Mouse (Mus musculus): ENCODE measurements around the gene Slc25a39. TPM values are rescaled to one million over a fixed set of nuclear protein-coding genes. Genes with fewer than 3 reads are reported as not detected.

Slc25a39 gene
- polyA plus RNA-seq, 1 experiment: 207 TPM

DNA sequence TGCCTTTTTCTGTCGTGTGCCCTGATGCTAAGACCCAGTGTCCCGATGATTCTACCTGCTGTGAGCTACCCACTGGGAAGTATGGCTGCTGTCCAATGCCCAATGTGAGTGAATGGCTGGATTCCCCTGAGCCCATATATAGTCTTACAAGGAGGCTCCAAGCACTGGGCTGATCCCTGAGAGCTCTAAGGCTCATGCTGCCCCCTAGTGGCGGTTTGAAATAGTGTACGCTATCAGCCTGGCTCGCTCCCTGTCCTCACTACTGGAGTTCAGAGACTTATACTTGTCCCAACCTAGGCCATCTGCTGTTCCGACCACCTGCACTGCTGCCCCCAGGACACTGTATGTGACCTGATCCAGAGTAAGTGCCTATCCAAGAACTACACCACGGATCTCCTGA is 26.7 kb upstream of the Slc25a39 start:
- 28% methylated on average over 7 of the region's 7 CpGs for WGBS
- TF ChIP-seq POLR2A (IDR thresholded peaks at IDR 0.05; ENCODE audit: borderline replicate concordance, control insufficient read depth, low read depth, low read length) (no peak), CTCF (IDR thresholded peaks at IDR 0.05; ENCODE audit: control insufficient read depth, insufficient read depth, low read length) (peak; percentile 98)
- Histone ChIP-seq H3K27ac (ENCODE audit: control insufficient read depth, insufficient read depth, low read depth, low read length, poor library complexity) (no peak overlapping the region), H3K4me3 (replicated peaks; ENCODE audit: control insufficient read depth, low read depth, low read length) (no peak overlapping the region), H3K4me1 (ENCODE audit: control insufficient read depth, insufficient read depth, low read length) (peaks cover 10% of the 10 kb centered on the region; the same call in 1 of the 2 replicates)

- WGBS: 91% methylated on average over 7 of the region's 7 CpGs
- peak overlapping the region; percentile 3 for H3K4me3 ChIP-seq (replicated peaks; ENCODE audit: control insufficient read depth, low read depth, low read length)
- TF ChIP-seq CTCF (IDR thresholded peaks at IDR 0.05; ENCODE audit: control insufficient read depth, insufficient read depth, low read length) (no peak), POLR2A (IDR thresholded peaks at IDR 0.05; ENCODE audit: borderline replicate concordance, control insufficient read depth, low read depth, low read length) (0 out of 2 replicates have a peak, but pooled peaks have one; percentile 11)
- H3K4me1 ChIP-seq (ENCODE audit: control insufficient read depth, insufficient read depth, low read length): peaks cover 10% of the 10 kb centered on the region; the same call in 1 of the 2 replicates
- H3K27ac ChIP-seq (ENCODE audit: control insufficient read depth, insufficient read depth, low read depth, low read length, poor library complexity): no peak overlapping the region
These were observed 26.1 kb upstream of the Slc25a39 start for GRCm38 (mm10) chr11:102433866-102434265.

DNA sequence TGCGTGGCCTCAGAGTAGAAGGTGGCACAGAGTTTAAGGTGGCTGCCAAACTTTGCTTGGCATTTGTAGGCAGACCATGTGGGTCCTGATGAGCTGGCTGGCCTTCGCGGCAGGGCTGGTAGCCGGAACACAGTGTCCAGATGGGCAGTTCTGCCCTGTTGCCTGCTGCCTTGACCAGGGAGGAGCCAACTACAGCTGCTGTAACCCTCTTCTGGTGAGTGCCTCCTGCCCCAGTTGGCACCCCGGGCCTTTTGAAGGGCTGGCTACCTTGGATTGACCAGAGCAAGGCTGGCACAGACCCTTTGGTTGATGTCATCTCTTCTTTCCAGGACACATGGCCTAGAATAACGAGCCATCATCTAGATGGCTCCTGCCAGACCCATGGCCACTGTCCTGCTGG is 25.1 kb upstream of the Slc25a39 start:
- 51% methylated on average over 6 of the region's 6 CpGs for WGBS
- Histone ChIP-seq H3K27ac (ENCODE audit: control insufficient read depth, insufficient read depth, low read depth, low read length, poor library complexity) (peak overlapping the region; percentile 92), H3K4me1 (ENCODE audit: control insufficient read depth, insufficient read depth, low read length) (peaks cover 10% of the 10 kb centered on the region; the same call in 1 of the 2 replicates), H3K4me3 (replicated peaks; ENCODE audit: control insufficient read depth, low read depth, low read length) (peak overlapping the region; percentile 67)
- no peak for TF ChIP-seq CTCF (IDR thresholded peaks at IDR 0.05; ENCODE audit: control insufficient read depth, insufficient read depth, low read length)
- TF ChIP-seq POLR2A (IDR thresholded peaks at IDR 0.05; ENCODE audit: borderline replicate concordance, control insufficient read depth, low read depth, low read length): no peak

- 2% methylated on average over 16 of the region's 16 CpGs for WGBS
- peak overlapping the region; percentile 67 for H3K4me3 ChIP-seq (replicated peaks; ENCODE audit: control insufficient read depth, low read depth, low read length)
- TF ChIP-seq CTCF (IDR thresholded peaks at IDR 0.05; ENCODE audit: control insufficient read depth, insufficient read depth, low read length): no peak
- TF ChIP-seq POLR2A (IDR thresholded peaks at IDR 0.05; ENCODE audit: borderline replicate concordance, control insufficient read depth, low read depth, low read length): peak; percentile 29; the same call in 1 of the 2 replicates
- peak overlapping the region; percentile 92 for H3K27ac ChIP-seq (ENCODE audit: control insufficient read depth, insufficient read depth, low read depth, low read length, poor library complexity)
- peaks cover 10% of the 10 kb centered on the region; the same call in 1 of the 2 replicates for H3K4me1 ChIP-seq (ENCODE audit: control insufficient read depth, insufficient read depth, low read length)
These were observed 24.5 kb upstream of the Slc25a39 start for GRCm38 (mm10) chr11:102432115-102432843.

DNA sequence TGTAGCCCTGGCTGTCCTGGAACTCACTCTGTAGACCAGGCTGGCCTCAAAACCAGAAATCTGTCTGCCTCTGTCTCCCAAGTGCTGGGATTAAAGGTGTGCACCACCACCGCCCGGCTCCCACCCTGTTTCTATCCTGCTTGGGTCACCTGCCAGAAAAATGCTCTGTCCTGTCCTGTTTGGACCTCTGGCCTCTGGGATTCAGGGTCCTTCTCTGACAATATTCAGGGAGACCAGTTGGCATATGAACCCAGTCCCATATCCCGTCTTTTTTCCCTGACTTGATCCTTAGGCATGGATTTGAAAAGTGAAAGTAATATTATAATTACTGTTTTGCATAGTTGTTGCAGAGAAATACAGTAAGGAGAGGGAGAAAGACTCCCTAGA is 24.0 kb upstream of the Slc25a39 start:
- H3K4me1 ChIP-seq (ENCODE audit: control insufficient read depth, insufficient read depth, low read length): peaks cover 10% of the 10 kb centered on the region; the same call in 1 of the 2 replicates
- 36% methylated on average over 3 of the region's 3 CpGs for WGBS
- H3K4me3 ChIP-seq (replicated peaks; ENCODE audit: control insufficient read depth, low read depth, low read length): peak overlapping the region; percentile 42
- TF ChIP-seq POLR2A (IDR thresholded peaks at IDR 0.05; ENCODE audit: borderline replicate concordance, control insufficient read depth, low read depth, low read length) (no peak), CTCF (IDR thresholded peaks at IDR 0.05; ENCODE audit: control insufficient read depth, insufficient read depth, low read length) (no peak)
- peak overlapping the region; percentile 92 for H3K27ac ChIP-seq (ENCODE audit: control insufficient read depth, insufficient read depth, low read depth, low read length, poor library complexity)

GRCm38 (mm10) chr11:102431018-102431645 is 23.4 kb upstream of the Slc25a39 start:
- 0% methylated on average over 7 of the region's 7 CpGs for WGBS
- Histone ChIP-seq H3K27ac (ENCODE audit: control insufficient read depth, insufficient read depth, low read depth, low read length, poor library complexity) (peak overlapping the region; percentile 76), H3K4me3 (replicated peaks; ENCODE audit: control insufficient read depth, low read depth, low read length) (peak overlapping the region; percentile 72), H3K4me1 (ENCODE audit: control insufficient read depth, insufficient read depth, low read length) (peaks cover 10% of the 10 kb centered on the region; the same call in 1 of the 2 replicates)
- TF ChIP-seq POLR2A (IDR thresholded peaks at IDR 0.05; ENCODE audit: borderline replicate concordance, control insufficient read depth, low read depth, low read length) (no peak), CTCF (IDR thresholded peaks at IDR 0.05; ENCODE audit: control insufficient read depth, insufficient read depth, low read length) (peak; percentile 78)

DNA sequence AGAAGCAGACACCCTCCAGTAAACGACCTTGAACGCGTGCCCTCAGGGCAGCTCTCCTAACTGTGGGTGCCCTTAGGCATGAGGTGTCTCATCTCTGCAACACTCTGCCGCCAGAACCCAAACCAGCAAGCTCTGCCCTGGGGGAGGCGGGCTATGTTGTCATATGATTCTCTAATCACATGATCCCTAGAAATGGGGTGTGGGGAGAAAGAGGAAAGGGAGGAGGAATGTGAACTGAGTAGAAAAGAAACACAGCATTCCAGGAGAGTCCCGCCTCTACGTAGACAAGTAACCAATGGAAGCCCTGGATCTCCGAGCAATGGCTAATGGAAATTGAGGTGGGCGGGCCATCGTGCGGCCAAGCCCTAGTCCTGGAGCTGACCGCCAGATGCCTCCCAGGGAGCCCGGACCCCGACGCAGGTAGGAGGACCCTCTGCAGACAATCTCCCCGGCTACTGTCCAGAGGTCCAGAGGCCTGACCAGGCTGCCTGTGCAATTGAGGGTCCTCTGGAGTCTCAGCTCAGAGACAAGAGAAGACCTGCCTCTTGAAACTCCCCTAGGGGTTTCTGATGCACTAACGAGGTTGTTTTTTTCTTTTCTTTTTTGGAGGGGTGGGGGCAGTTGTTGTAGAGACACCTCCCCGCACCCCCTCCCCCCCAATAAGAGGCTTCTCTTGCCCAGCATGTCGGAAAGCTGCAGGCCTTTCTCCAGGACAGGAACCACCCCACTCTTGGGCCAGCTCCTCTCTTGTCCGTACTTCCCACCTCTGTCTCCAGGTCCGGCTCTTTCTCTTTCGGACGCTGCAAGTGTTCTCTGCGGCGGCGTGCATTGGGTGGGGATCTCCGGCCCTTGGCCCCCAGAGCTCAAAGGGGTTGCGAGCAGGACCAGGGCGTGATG is 22.6 kb upstream of the Slc25a39 start, which contains the start of gene Grn:
Grn (plus strand) TSS at position 195 of the 897 bp plus-strand sequence.
- Histone ChIP-seq H3K4me1 (ENCODE audit: control insufficient read depth, insufficient read depth, low read length) (peaks cover 10% of the 10 kb centered on the region; the same call in 1 of the 2 replicates), H3K27ac (ENCODE audit: control insufficient read depth, insufficient read depth, low read depth, low read length, poor library complexity) (peak within 1 kb of the TSS; percentile 76), H3K4me3 (replicated peaks; ENCODE audit: control insufficient read depth, low read depth, low read length) (peak within 1 kb of the TSS; percentile 72)
- TF ChIP-seq POLR2A (IDR thresholded peaks at IDR 0.05; ENCODE audit: borderline replicate concordance, control insufficient read depth, low read depth, low read length) (peak; percentile 38; the same call in 1 of the 2 replicates), CTCF (IDR thresholded peaks at IDR 0.05; ENCODE audit: control insufficient read depth, insufficient read depth, low read length) (no peak)
- WGBS: under 1% methylated on average over 29 of the region's 29 CpGs
